ENCODE assay signal across 18 mouse cellular contexts in genomic region chr7:123401121-123401520, GRCm38 (mm10).
"Had no signal": no experiment of that assay in that cellular context is flagged by ENCODE, and none has a peak within 500 bp of the region (broad histone marks: within the 10 kb centered on the region; RNA-seq: fewer than 3 reads in every experiment).

No protein-coding gene starts in this region.

- ATAC-seq: midbrain, embryonic 15.5 days had no signal

- H3K27me3 ChIP-seq: midbrain, embryonic 12.5 days; midbrain, embryonic 15.5 days; neural tube, embryonic 13.5 days; neural tube, embryonic 15.5 days had no signal

- DNase-seq: lung, adult 18-20 months; lung, embryonic 14.5 days; lung, postnatal 10 days; lung, postnatal 4 days; retina, postnatal 1 day; right cerebral cortex, adult 18-20 months; right cerebral cortex, postnatal 25 days; right cerebral cortex, postnatal 4 days; spleen, adult 18-20 months; thymus, adult 18-20 months; thymus, postnatal 14 days; thymus, postnatal 36 days had no signal

- H3K27ac ChIP-seq: midbrain, embryonic 10.5 days; midbrain, embryonic 12.5 days; midbrain, embryonic 15.5 days; neural tube, embryonic 13.5 days; neural tube, embryonic 15.5 days had no signal

- H3K4me1 ChIP-seq: midbrain, embryonic 10.5 days; midbrain, embryonic 12.5 days; neural tube, embryonic 13.5 days had no signal

- H3K4me2 ChIP-seq: lung, embryonic 14.5 days; midbrain, embryonic 12.5 days; midbrain, embryonic 15.5 days; neural tube, embryonic 13.5 days; neural tube, embryonic 15.5 days had no signal

- H3K9ac ChIP-seq: lung, embryonic 14.5 days; midbrain, embryonic 12.5 days; midbrain, embryonic 15.5 days; neural tube, embryonic 13.5 days; neural tube, embryonic 15.5 days had no signal

- H3K4me3 ChIP-seq: midbrain, embryonic 10.5 days; midbrain, embryonic 12.5 days; midbrain, embryonic 15.5 days; myocyte; neural tube, embryonic 13.5 days; neural tube, embryonic 15.5 days had no signal

- H3K9me3 ChIP-seq: midbrain, embryonic 10.5 days; midbrain, embryonic 12.5 days; midbrain, embryonic 15.5 days; neural tube, embryonic 13.5 days; neural tube, embryonic 15.5 days had no signal
